Mouse (Mus musculus): ENCODE data around the gene Nkx2-3. TPM values are rescaled to one million over a fixed set of nuclear protein-coding genes. Genes with fewer than 3 reads are reported as not detected.
A peak's percentile ranks its signal among the peaks of the same experiment; 100 is the strongest.

Nkx2-3 gene
- total RNA-seq, 1 experiment from 2014 or later, result 28.7 TPM

- no peak for ATAC-seq (replicated peaks in 1 of 2; ENCODE audit: insufficient read depth in 1 of 2, low FRiP score in 2 of 2, low TSS enrichment in 1 of 2, low read depth in 1 of 2, poor library complexity in 2 of 2, severe bottlenecking in 2 of 2)
Measured at GRCm38 (mm10) chr19:43601996-43602590, 10.0 kb upstream of the Nkx2-3 start.

- ATAC-seq (replicated peaks in 1 of 2; ENCODE audit: insufficient read depth in 1 of 2, low FRiP score in 2 of 2, low TSS enrichment in 1 of 2, low read depth in 1 of 2, poor library complexity in 2 of 2, severe bottlenecking in 2 of 2), result no peak
Measured at GRCm38 (mm10) chr19:43603521-43603920, 8.6 kb upstream of the Nkx2-3 start.

- no peak for ATAC-seq (replicated peaks in 1 of 2; ENCODE audit: insufficient read depth in 1 of 2, low FRiP score in 2 of 2, low TSS enrichment in 1 of 2, low read depth in 1 of 2, poor library complexity in 2 of 2, severe bottlenecking in 2 of 2)
Measured at GRCm38 (mm10) chr19:43604492-43605120, 7.5 kb upstream of the Nkx2-3 start.

- ATAC-seq (replicated peaks in 1 of 2; ENCODE audit: insufficient read depth in 1 of 2, low FRiP score in 2 of 2, low TSS enrichment in 1 of 2, low read depth in 1 of 2, poor library complexity in 2 of 2, severe bottlenecking in 2 of 2), result no peak
Measured at GRCm38 (mm10) chr19:43605666-43606551, 6.2 kb upstream of the Nkx2-3 start.

GRCm38 (mm10) chr19:43606552-43607530 lies 5.3 kb upstream of the Nkx2-3 start:
- no peak for ATAC-seq (replicated peaks in 1 of 2; ENCODE audit: insufficient read depth in 1 of 2, low FRiP score in 2 of 2, low TSS enrichment in 1 of 2, low read depth in 1 of 2, poor library complexity in 2 of 2, severe bottlenecking in 2 of 2)

- no peak for ATAC-seq (replicated peaks in 1 of 2; ENCODE audit: insufficient read depth in 1 of 2, low FRiP score in 2 of 2, low TSS enrichment in 1 of 2, low read depth in 1 of 2, poor library complexity in 2 of 2, severe bottlenecking in 2 of 2)
Measured at GRCm38 (mm10) chr19:43607842-43608680, 4.1 kb upstream of the Nkx2-3 start.

- no peak for ATAC-seq (replicated peaks in 1 of 2; ENCODE audit: insufficient read depth in 1 of 2, low FRiP score in 2 of 2, low TSS enrichment in 1 of 2, low read depth in 1 of 2, poor library complexity in 2 of 2, severe bottlenecking in 2 of 2)
Measured at GRCm38 (mm10) chr19:43608711-43609457, 3.2 kb upstream of the Nkx2-3 start.

GRCm38 (mm10) chr19:43609458-43610330 lies 2.4 kb upstream of the Nkx2-3 start:
- no peak for ATAC-seq (replicated peaks in 1 of 2; ENCODE audit: insufficient read depth in 1 of 2, low FRiP score in 2 of 2, low TSS enrichment in 1 of 2, low read depth in 1 of 2, poor library complexity in 2 of 2, severe bottlenecking in 2 of 2)

GRCm38 (mm10) chr19:43610341-43610848 lies 1.7 kb upstream of the Nkx2-3 start:
- ATAC-seq (replicated peaks in 1 of 2; ENCODE audit: insufficient read depth in 1 of 2, low FRiP score in 2 of 2, low TSS enrichment in 1 of 2, low read depth in 1 of 2, poor library complexity in 2 of 2, severe bottlenecking in 2 of 2), result peak; percentile 27 to 29

GRCm38 (mm10) chr19:43611110-43611509 lies 1.0 kb upstream of the Nkx2-3 start:
- no peak for ATAC-seq (replicated peaks in 1 of 2; ENCODE audit: insufficient read depth in 1 of 2, low FRiP score in 2 of 2, low TSS enrichment in 1 of 2, low read depth in 1 of 2, poor library complexity in 2 of 2, severe bottlenecking in 2 of 2)

- ATAC-seq (replicated peaks in 1 of 2; ENCODE audit: insufficient read depth in 1 of 2, low FRiP score in 2 of 2, low TSS enrichment in 1 of 2, low read depth in 1 of 2, poor library complexity in 2 of 2, severe bottlenecking in 2 of 2), result no peak
Measured at GRCm38 (mm10) chr19:43611561-43611960, 564 bp upstream of the Nkx2-3 start.

GRCm38 (mm10) chr19:43612501-43612971 lies 411 bp downstream of the Nkx2-3 start:
- ATAC-seq (replicated peaks in 1 of 2; ENCODE audit: insufficient read depth in 1 of 2, low FRiP score in 2 of 2, low TSS enrichment in 1 of 2, low read depth in 1 of 2, poor library complexity in 2 of 2, severe bottlenecking in 2 of 2), result peak in 1 of 2 experiments; percentile 31; a peak in 1 of 4 replicates

- ATAC-seq (replicated peaks in 1 of 2; ENCODE audit: insufficient read depth in 1 of 2, low FRiP score in 2 of 2, low TSS enrichment in 1 of 2, low read depth in 1 of 2, poor library complexity in 2 of 2, severe bottlenecking in 2 of 2), result no peak
Measured at GRCm38 (mm10) chr19:43613293-43614130, 1.4 kb downstream of the Nkx2-3 start.

Data from hematopoietic stem cell, adult 5-6 weeks (primary cell).